Mouse (Mus musculus) ES-E14 (cell line): Measurements from ENCODE around the gene Urad. TPM values are rescaled to one million over a fixed set of nuclear protein-coding genes. Genes with fewer than 3 reads are reported as not detected.

Source experiments
- DNase-seq: peaks from one replicate; pipeline ENCODE4 v3.0.0-alpha.2; 2013; ENCODE audit warnings: low read depth, low spot score
- H3K27ac ChIP-seq: 2 replicates; pipeline ENCODE4 v1.5.1; 2012; ENCODE audit warnings: low read depth, mild to moderate bottlenecking, low read length, moderate library complexity, mixed read lengths; ENCODE audit not compliant: poor library complexity, insufficient read depth, severe bottlenecking
- H3K36me3 ChIP-seq: 2 replicates; pipeline ENCODE4 v1.6.1; 2012; ENCODE audit warnings: mild to moderate bottlenecking, low read length, moderate library complexity, mixed read lengths; ENCODE audit not compliant: control insufficient read depth, poor library complexity, insufficient read depth, severe bottlenecking
- H3K4me1 ChIP-seq, 2 experiments: fragments of 150-350 bp in 1 of 2; sonication (generic) in 1 of 2; 2 replicates each; pipeline ENCODE4 v1.6.1; 2012; ENCODE audit warnings: low read length in 2 of 2, mild to moderate bottlenecking in 1 of 2, mixed read lengths in 1 of 2; ENCODE audit not compliant: control insufficient read depth in 2 of 2, insufficient read depth in 2 of 2, poor library complexity in 1 of 2
- H3K4me3 ChIP-seq, 2 experiments: fragments of 150-350 bp in 1 of 2; sonication (generic) in 1 of 2; 2 replicates each; pipeline ENCODE4 v1.5.1; 2012; ENCODE audit warnings: low read length in 2 of 2, low read depth in 1 of 2, mild to moderate bottlenecking in 1 of 2, mixed read lengths in 1 of 2; ENCODE audit not compliant: insufficient read depth in 1 of 2, poor library complexity in 1 of 2, severe bottlenecking in 1 of 2
- H3K9ac ChIP-seq: 2 replicates; pipeline ENCODE4 v1.6.1; 2012; ENCODE audit warnings: low read depth, mild to moderate bottlenecking, low read length, mixed read lengths; ENCODE audit not compliant: poor library complexity, insufficient read depth, severe bottlenecking
- H3K9me3 ChIP-seq: fragments of 150-350 bp; sonication (generic); 2 replicates; pipeline ENCODE4 v1.6.1; 2012; ENCODE audit warnings: low read depth, mild to moderate bottlenecking, low read length; ENCODE audit not compliant: control insufficient read depth, insufficient read depth
- CHD2 ChIP-seq: IDR thresholded peaks from 2 replicates; pipeline ENCODE4 v1.6.1; 2014; ENCODE audit warnings: mild to moderate bottlenecking, low read depth, low read length, inconsistent platforms
- HCFC1 ChIP-seq: IDR thresholded peaks from 2 replicates; pipeline ENCODE4 v1.6.1; 2012; ENCODE audit warnings: low read length, inconsistent platforms, borderline replicate concordance; ENCODE audit not compliant: insufficient read depth
- MAFK ChIP-seq: IDR thresholded peaks from 2 replicates; pipeline ENCODE4 v1.6.1; 2014; ENCODE audit warnings: mild to moderate bottlenecking, low read depth, low read length, inconsistent platforms; ENCODE audit not compliant: insufficient read depth
- ZC3H11A ChIP-seq: IDR thresholded peaks from 2 replicates; pipeline ENCODE4 v1.6.1; 2012; ENCODE audit warnings: low read depth, mild to moderate bottlenecking, inconsistent platforms, low read length, borderline replicate concordance
- ZNF384 ChIP-seq: IDR thresholded peaks from 2 replicates; pipeline ENCODE4 v1.6.1; 2012; ENCODE audit warnings: low read depth, low read length, inconsistent platforms
- in situ Hi-C, 2 experiments: fragments of 600-800 bp; cut with MboI; formaldehyde crosslinking; loops; one replicate each; pipeline ENCODE4 v1.15.1; 2025; ENCODE audit warnings: low sequenced_read_pairs in 2 of 2, inconsistent platforms in 1 of 2; ENCODE audit not compliant: unreplicated experiment in 2 of 2
- total RNA-seq: library from RNA; depleted of rRNA; stranded (reverse); fragments of 300-350 nt; gene quantifications from 2 replicates; pipeline ENCODE4 v1.2.3, GENCODE M21; 2012

Urad gene
- total RNA-seq, 1 experiment, result not detected

- Histone ChIP-seq H3K4me3 (peak overlapping the region in 1 of 2 experiments; percentile 33; a peak in 1 of 4 replicates), H3K4me1 (peaks cover 0 to 8% of the 10 kb centered on the region in 2 experiments; a peak in 2 of 4 replicates), H3K27ac (no peak overlapping the region), H3K9me3 (no peaks in the 10 kb centered on the region), H3K36me3 (no peaks in the 10 kb centered on the region), H3K9ac (no peak overlapping the region)
- in situ Hi-C loops, result loop anchor here (5.0 to 10.0 kb wide), 3 partner anchors 33 to 90 kb away; partner anchors contain the start of genes Cdx2 (in 1 of the 2) and Gsx1 (in 1 of the 2)
- no peak for TF ChIP-seq ZNF384
- no peak for TF ChIP-seq ZC3H11A
- TF ChIP-seq CHD2, result no peak
- TF ChIP-seq MAFK, result no peak
- TF ChIP-seq HCFC1, result no peak
- DNase-seq, result no peak
Observed at GRCm38 (mm10) chr5:147274174-147275141, 47.8 kb downstream of the Urad start.

GRCm38 (mm10) chr5:147272808-147273345 lies 49.4 kb downstream of the Urad start:
- in situ Hi-C loops, result loop anchor here in 1 of 2 experiments (5.0 to 10.0 kb wide), 2 partner anchors 34 to 88 kb away; partner anchors contain the start of genes Cdx2 and Gsx1
- Histone ChIP-seq H3K9me3 (no peaks in the 10 kb centered on the region), H3K4me1 (peaks cover 0 to 8% of the 10 kb centered on the region in 2 experiments; a peak in 2 of 4 replicates), H3K9ac (no peak overlapping the region), H3K27ac (no peak overlapping the region), H3K4me3 (no peak overlapping the region), H3K36me3 (no peaks in the 10 kb centered on the region)
- DNase-seq, result no peak
- TF ChIP-seq CHD2, result no peak
- TF ChIP-seq ZC3H11A, result no peak
- TF ChIP-seq ZNF384, result no peak

- in situ Hi-C loops, result loop anchor here in 1 of 2 experiments (5.0 to 10.0 kb wide), 2 partner anchors 35 to 87 kb away; partner anchors contain the start of genes Cdx2 and Gsx1
- H3K4me1 ChIP-seq, result peaks cover 0 to 5% of the 10 kb centered on the region in 2 experiments; a peak in 2 of 4 replicates
- H3K4me3 ChIP-seq, result no peak overlapping the region
- TF ChIP-seq HCFC1 (no peak), CHD2 (no peak)
- no peaks in the 10 kb centered on the region for H3K9me3 ChIP-seq
- no peak overlapping the region for H3K9ac ChIP-seq
- H3K36me3 ChIP-seq, result no peaks in the 10 kb centered on the region
- no peak for DNase-seq
- H3K27ac ChIP-seq, result no peak overlapping the region
Observed at GRCm38 (mm10) chr5:147272046-147272807, 50.0 kb downstream of the Urad start.
